Mouse (Mus musculus): ENCODE data around the gene Adam11. TPM values are rescaled to one million over a fixed set of nuclear protein-coding genes. Genes with fewer than 3 reads are reported as not detected.

The Adam11 gene
- total and polyA plus RNA-seq, 3 experiments, result 2.9 to 9.2 (median 3.4) TPM

GRCm38 (mm10) chr11:102827097-102827496, 65.9 kb downstream of the Adam11 start:
- no peak for DNase-seq

Other genes starting within 250 kb of the Adam11 start
- gene Gpatch8, start 205.0 kb upstream of the Adam11 start, total RNA-seq (2021), result 10 to 100 TPM; 23.2 to 31.4 TPM
- gene Gpatch8, start 205.0 kb upstream of the Adam11 start, polyA plus RNA-seq (2012; rRNA removed), result 16.0 and 18.4 TPM in 2 replicates
- under 1 TPM in 1 of 2 experiments, not detected in 1; 0.52 TPM for gene Gm11627, start 182.0 kb upstream of the Adam11 start, total RNA-seq (2021)
- not detected in 2 replicates for gene Gm11627, start 182.0 kb upstream of the Adam11 start, polyA plus RNA-seq (2012; rRNA removed)
- 1 to 10 TPM; 2.0 to 9.3 TPM for gene Fzd2, start 157.0 kb upstream of the Adam11 start, total RNA-seq (2021)
- 22.8 and 23.1 TPM in 2 replicates for gene Fzd2, start 157.0 kb upstream of the Adam11 start, polyA plus RNA-seq (2012; rRNA removed)
- not detected for gene Meioc, start 97.7 kb upstream of the Adam11 start, total RNA-seq (2021)
- gene Meioc, start 97.7 kb upstream of the Adam11 start, polyA plus RNA-seq (2012; rRNA removed), result not detected in 2 replicates
- gene Ccdc43, start 63.7 kb upstream of the Adam11 start, total RNA-seq (2021), result 10 to 100 TPM; 22.9 to 32.8 TPM
- gene Ccdc43, start 63.7 kb upstream of the Adam11 start, polyA plus RNA-seq (2012; rRNA removed), result 3.3 and 3.5 TPM in 2 replicates
- gene Gjc1, start 58.3 kb downstream of the Adam11 start, total RNA-seq (2021), result 10 to 100 TPM; 12.9 to 20.6 TPM
- 1.8 and 2.4 TPM in 2 replicates for gene Gjc1, start 58.3 kb downstream of the Adam11 start, polyA plus RNA-seq (2012; rRNA removed)
- gene Higd1b, start 74.4 kb downstream of the Adam11 start, total RNA-seq (2021), result 1 to 10 TPM in 1 of 2 experiments, under 1 TPM in 1; 0.66 to 2.9 TPM
- gene Higd1b, start 74.4 kb downstream of the Adam11 start, polyA plus RNA-seq (2012; rRNA removed), result 2.0 and 2.8 TPM in 2 replicates
- 10 to 100 TPM; 71.4 to 73.5 TPM for gene Eftud2, start 119.5 kb downstream of the Adam11 start, total RNA-seq (2021)
- gene Eftud2, start 119.5 kb downstream of the Adam11 start, polyA plus RNA-seq (2012; rRNA removed), result 124 and 176 TPM in 2 replicates
- under 1 TPM; 0.32 to 0.97 TPM for gene Ccdc103, start 119.8 kb downstream of the Adam11 start, total RNA-seq (2021)
- gene Ccdc103, start 119.8 kb downstream of the Adam11 start, polyA plus RNA-seq (2012; rRNA removed), result 0.46 and 0.81 TPM in 2 replicates
- not detected for gene Fam187a, start 123.7 kb downstream of the Adam11 start, total RNA-seq (2021)
- gene Fam187a, start 123.7 kb downstream of the Adam11 start, polyA plus RNA-seq (2012; rRNA removed), result not detected in 2 replicates
- 1 to 10 TPM in 1 of 2 experiments, under 1 TPM in 1; 0.55 to 1.5 TPM for gene Gfap, start 139.5 kb downstream of the Adam11 start, total RNA-seq (2021)
- 0.60 and 0.72 TPM in 2 replicates for gene Gfap, start 139.5 kb downstream of the Adam11 start, polyA plus RNA-seq (2012; rRNA removed)
- gene Kif18b, start 163.7 kb downstream of the Adam11 start, total RNA-seq (2021), result 1 to 10 TPM in 1 of 2 experiments, under 1 TPM in 1; 0.62 to 1.2 TPM
- 1.2 and 1.4 TPM in 2 replicates for gene Kif18b, start 163.7 kb downstream of the Adam11 start, polyA plus RNA-seq (2012; rRNA removed)
- gene C1ql1, start 185.2 kb downstream of the Adam11 start, total RNA-seq (2021), result 10 to 100 TPM; 39.4 to 69.4 TPM
- gene C1ql1, start 185.2 kb downstream of the Adam11 start, polyA plus RNA-seq (2012; rRNA removed), result 67.7 and 112 TPM in 2 replicates